Mouse (Mus musculus) myocyte (in vitro differentiated cells): ENCODE measurements around the gene Slc41a3.

Experiments used
- E2F4 ChIP-seq: IDR thresholded peaks from one replicate; pipeline ENCODE4 v1.6.1; 2011; ENCODE audit warnings: mild to moderate bottlenecking, control low read depth, moderate library complexity; ENCODE audit not compliant: insufficient read depth
- MYOG ChIP-seq, 3 experiments: IDR thresholded peaks; one replicate each; pipeline ENCODE4 v1.6.1; 2011; ENCODE audit warnings: control low read depth in 2 of 3, low read depth in 2 of 3, mild to moderate bottlenecking in 2 of 3; ENCODE audit not compliant: insufficient read length in 2 of 3, control insufficient read depth in 1 of 3, insufficient read depth in 1 of 3
- POLR2A ChIP-seq: IDR thresholded peaks from one replicate; pipeline ENCODE4 v1.6.1; 2011; ENCODE audit warnings: low read depth, mild to moderate bottlenecking, control low read depth, moderate library complexity; ENCODE audit not compliant: insufficient read length
- POLR2AphosphoS2 ChIP-seq: IDR thresholded peaks from one replicate; pipeline ENCODE4 v1.6.1; 2011; ENCODE audit warnings: low read depth, control low read depth; ENCODE audit not compliant: insufficient read length
- TCF12 ChIP-seq: IDR thresholded peaks from one replicate; pipeline ENCODE4 v1.6.1; 2011; ENCODE audit warnings: mild to moderate bottlenecking, control low read depth; ENCODE audit not compliant: poor library complexity, insufficient read depth, severe bottlenecking
- USF1 ChIP-seq: IDR thresholded peaks from one replicate; pipeline ENCODE4 v1.6.1; 2011; ENCODE audit warnings: low read depth, mild to moderate bottlenecking, control low read depth, moderate library complexity

DNA sequence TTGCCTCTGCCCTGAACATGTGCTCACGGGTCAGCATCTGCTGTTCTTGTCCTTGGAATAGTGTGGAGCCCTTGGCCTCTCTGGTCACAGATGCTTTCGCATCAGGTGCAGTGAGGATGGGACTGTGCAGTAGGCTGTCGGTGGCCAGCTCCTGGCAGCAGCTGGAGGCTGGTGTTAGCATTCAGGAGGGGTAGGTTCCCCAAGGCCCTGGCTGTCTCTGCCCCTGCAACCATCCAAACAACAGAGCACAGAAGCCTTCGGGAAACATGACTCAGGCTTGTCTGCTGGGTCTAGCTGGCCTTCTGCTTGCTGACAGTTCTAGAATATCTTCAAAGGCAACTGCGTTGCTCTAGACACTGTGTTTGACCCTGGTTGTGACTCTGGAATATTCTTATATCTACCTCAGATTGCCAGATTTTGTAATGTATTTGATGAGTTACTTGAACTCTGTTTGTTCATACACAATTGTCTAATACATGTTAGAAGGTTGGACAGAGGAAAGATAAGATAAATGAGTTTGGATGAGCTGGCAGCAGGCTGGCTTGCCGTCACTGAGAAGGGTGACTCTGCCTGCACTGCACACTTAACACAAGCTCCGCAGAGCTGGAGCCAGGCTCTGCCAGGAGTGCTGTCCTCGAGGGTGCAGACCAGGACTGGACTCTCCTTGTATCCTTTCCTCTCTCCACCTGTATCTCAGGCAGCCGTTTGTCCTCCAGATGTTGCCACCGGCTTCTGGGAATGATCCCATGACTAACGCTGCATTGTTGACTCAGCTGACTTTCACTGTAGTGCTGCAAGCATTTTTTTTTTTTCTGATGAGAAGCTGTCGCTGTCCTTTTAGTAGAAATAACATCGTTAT, 38.9 kb upstream of the Slc41a3 start:
- TF ChIP-seq MYOG (IDR thresholded peaks at IDR 0.05; ENCODE audit: control insufficient read depth in 1 of 3, insufficient read depth in 1 of 3, insufficient read length in 2 of 3, low read depth in 2 of 3) (no peak), USF1 (no peak), TCF12 (no peak), POLR2AphosphoS2 (no peak), POLR2A (no peak), E2F4 (no peak)
